Mouse (Mus musculus) intestine, embryonic 16.5 days (tissue): ENCODE measurements at regions not wholly inside any gene's neighbourhood (a gene's known extent, or its start where the extent isn't known, plus 50 kb on each side); places are given as distances from the start of the nearest gene placed in this dataset.

Experiments
- ATAC-seq: fragments of 200-750 bp; cut with Nextera tagmentation; 2 replicates; pipeline ENCODE4 v1.8.0; 2017; ENCODE audit warnings: moderate TSS enrichment, moderate library complexity
- H3K27ac ChIP-seq: fragments of 300-500 bp; sonication (generic); 2 replicates; pipeline ENCODE4 v1.5.1; 2014; ENCODE audit warnings: mild to moderate bottlenecking, low read length
- H3K27me3 ChIP-seq: fragments of 300-500 bp; sonication (generic); replicated peaks from 2 replicates; pipeline ENCODE4 v1.6.1; 2014; ENCODE audit warnings: low read length, control low read depth, mixed read lengths; ENCODE audit not compliant: control insufficient read depth, insufficient read depth
- H3K36me3 ChIP-seq: fragments of 300-500 bp; sonication (generic); 2 replicates; pipeline ENCODE4 v1.6.1; 2014; ENCODE audit warnings: low read length, control low read depth; ENCODE audit not compliant: control insufficient read depth, insufficient read depth
- H3K4me1 ChIP-seq: fragments of 300-500 bp; sonication (generic); 2 replicates; pipeline ENCODE4 v1.6.1; 2014; ENCODE audit warnings: low read length, control low read depth, mixed read lengths; ENCODE audit not compliant: control insufficient read depth, insufficient read depth
- H3K4me2 ChIP-seq: fragments of 300-500 bp; sonication (generic); 2 replicates; pipeline ENCODE4 v1.6.1; 2014; ENCODE audit warnings: low read depth, low read length, control low read depth
- H3K4me3 ChIP-seq: fragments of 300-500 bp; sonication (generic); 2 replicates; pipeline ENCODE4 v1.5.1; 2014; ENCODE audit warnings: mild to moderate bottlenecking, low read length
- H3K9ac ChIP-seq: fragments of 300-500 bp; sonication (generic); 2 replicates; pipeline ENCODE4 v1.6.1; 2014; ENCODE audit warnings: low read depth, low read length
- H3K9me3 ChIP-seq: fragments of 300-500 bp; sonication (generic); 2 replicates; pipeline ENCODE4 v1.6.1; 2016; ENCODE audit warnings: low read length, control low read depth; ENCODE audit not compliant: control insufficient read depth
- WGBS: fragments of 180-500 bp; shearing (Covaris S2); extraction: QIAGEN DNeasy Blood & Tissue Kit; methylation state at CpG from one replicate; pipeline ENCODE4 v1.1.7; 2014; 5-methylcytosine and 5-hydroxymethylcytosine counted together

DNA sequence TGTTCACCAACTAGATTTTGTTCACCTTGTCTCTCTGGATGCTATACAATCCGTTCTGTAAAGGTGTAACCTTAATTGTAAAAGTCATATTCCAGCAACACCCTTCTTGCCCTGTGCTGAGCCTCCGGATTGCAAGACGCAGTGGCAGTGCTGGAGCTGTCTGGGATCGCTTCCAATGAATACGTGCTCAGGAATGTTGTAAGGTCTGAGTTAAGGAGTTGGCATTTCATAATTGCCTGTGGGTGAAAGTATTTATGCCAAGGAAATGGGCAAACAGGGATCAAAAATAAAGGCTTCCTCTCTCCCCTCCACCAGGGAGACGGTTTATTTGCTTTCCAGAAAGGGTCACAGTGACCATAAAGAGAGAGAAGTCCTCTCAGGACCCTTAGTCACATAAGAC, 93.3 kb downstream of the Apob start:
- Histone ChIP-seq H3K4me3 (no peak overlapping the region), H3K27me3 (no peaks in the 10 kb centered on the region), H3K36me3 (no peaks in the 10 kb centered on the region)

GRCm38 (mm10) chr12:8071286-8071685, 93.8 kb downstream of the Apob start:
- 82% methylated on average over 4 of the region's 4 CpGs for WGBS
- no peak overlapping the region for H3K27ac ChIP-seq
- no peaks in the 10 kb centered on the region for H3K27me3 ChIP-seq
- H3K4me3 ChIP-seq = no peak overlapping the region
- H3K9ac ChIP-seq = no peak overlapping the region
- H3K36me3 ChIP-seq = no peaks in the 10 kb centered on the region
- H3K4me1 ChIP-seq = no peaks in the 10 kb centered on the region
- no peak overlapping the region for H3K4me2 ChIP-seq
- no peak for ATAC-seq
- H3K9me3 ChIP-seq = no peaks in the 10 kb centered on the region

More for the DNA sequence above, 93.3 kb downstream of the Apob start:
- Histone ChIP-seq H3K4me2 (no peak overlapping the region), H3K9ac (no peak overlapping the region), H3K4me1 (no peaks in the 10 kb centered on the region), H3K9me3 (no peaks in the 10 kb centered on the region), H3K27ac (no peak overlapping the region)
- 77% methylated on average over 6 of the region's 6 CpGs for WGBS
- no peak for ATAC-seq

DNA sequence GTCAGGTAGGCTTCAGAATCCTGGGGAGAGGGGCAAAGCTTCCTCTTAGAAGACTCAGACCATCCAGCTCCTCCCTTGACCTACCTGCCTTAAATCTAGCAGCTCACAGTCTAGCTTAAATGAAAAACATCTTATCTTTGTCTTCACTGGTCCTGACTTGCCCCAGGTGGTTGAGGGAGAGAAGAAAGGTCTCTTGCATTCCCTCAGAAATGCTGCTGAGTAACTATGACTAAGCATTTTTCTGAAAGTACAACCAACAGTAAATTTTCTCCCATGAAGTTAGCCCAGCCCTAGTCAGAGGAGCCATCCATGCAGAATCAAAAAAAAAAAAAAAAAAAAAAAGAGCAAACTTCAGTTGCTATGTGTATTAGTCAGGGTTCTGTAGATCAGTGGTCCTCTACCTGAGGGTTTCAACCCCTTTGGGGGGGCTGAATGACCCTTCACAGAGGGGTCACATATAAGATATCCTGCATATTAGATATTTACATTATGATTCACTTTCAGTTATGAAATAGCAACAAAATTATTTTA, 98.6 kb downstream of the Apob start:
- H3K9ac ChIP-seq = no peak overlapping the region
- H3K27ac ChIP-seq = no peak overlapping the region
- no peaks in the 10 kb centered on the region for H3K36me3 ChIP-seq
- H3K4me3 ChIP-seq = no peak overlapping the region
- H3K9me3 ChIP-seq = no peaks in the 10 kb centered on the region
- no peak for ATAC-seq
- H3K4me1 ChIP-seq = no peaks in the 10 kb centered on the region
- H3K27me3 ChIP-seq = no peaks in the 10 kb centered on the region
- H3K4me2 ChIP-seq = no peak overlapping the region

DNA sequence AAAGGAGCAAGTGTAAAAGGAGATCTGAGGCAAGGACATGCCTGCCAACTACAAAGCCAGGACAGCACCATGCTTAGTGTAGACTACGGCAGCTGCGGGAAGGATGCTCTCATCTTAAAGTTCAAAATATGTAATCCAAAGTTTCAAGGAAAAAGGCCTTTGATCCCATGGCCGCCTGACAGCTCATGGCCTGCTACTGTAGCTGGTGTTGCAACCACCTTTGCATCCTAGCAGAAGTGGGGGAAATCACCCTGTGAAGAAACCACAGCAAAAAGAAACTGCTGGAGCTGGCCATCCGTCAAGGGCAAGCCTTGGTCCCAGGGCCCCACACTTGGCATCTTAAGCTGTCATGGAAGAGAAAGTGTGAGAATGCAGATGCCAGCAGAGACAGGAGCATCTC, 99.9 kb downstream of the Apob start:
- no peak overlapping the region for H3K4me3 ChIP-seq
- no peak overlapping the region for H3K9ac ChIP-seq
- 84% methylated on average over 4 of the region's 4 CpGs for WGBS
- H3K4me2 ChIP-seq = no peak overlapping the region
- H3K36me3 ChIP-seq = no peaks in the 10 kb centered on the region
- no peak overlapping the region for H3K27ac ChIP-seq
- no peak for ATAC-seq
- no peaks in the 10 kb centered on the region for H3K27me3 ChIP-seq
- no peaks in the 10 kb centered on the region for H3K4me1 ChIP-seq
- H3K9me3 ChIP-seq = no peaks in the 10 kb centered on the region

DNA sequence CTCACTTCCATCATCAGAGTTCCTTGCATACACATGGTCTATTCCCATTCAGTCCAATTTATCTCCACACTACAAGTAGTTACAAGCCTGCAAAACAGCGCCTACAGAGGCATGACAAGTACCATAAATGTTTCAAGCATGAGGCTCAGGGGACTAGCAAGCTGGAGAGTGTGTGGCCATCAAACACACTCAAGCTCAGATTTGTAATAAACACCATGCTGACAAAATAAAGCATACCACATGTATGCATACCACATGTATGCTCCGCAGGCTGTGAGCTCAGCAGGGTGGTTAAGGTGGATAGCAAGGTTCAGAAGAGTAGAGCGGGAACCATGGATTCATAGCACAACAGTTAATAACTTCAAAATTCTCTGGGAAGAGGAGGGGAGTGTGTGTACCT, 100.6 kb downstream of the Apob start:
- 95% methylated on average over 3 of the region's 3 CpGs for WGBS
- no peak overlapping the region for H3K4me2 ChIP-seq
- no peak overlapping the region for H3K9ac ChIP-seq
- no peak for ATAC-seq
- no peaks in the 10 kb centered on the region for H3K4me1 ChIP-seq
- H3K27ac ChIP-seq = no peak overlapping the region
- H3K4me3 ChIP-seq = no peak overlapping the region
- no peaks in the 10 kb centered on the region for H3K36me3 ChIP-seq
- H3K9me3 ChIP-seq = no peaks in the 10 kb centered on the region
- no peaks in the 10 kb centered on the region for H3K27me3 ChIP-seq

- no peak for ATAC-seq
- 45% methylated on average over 8 of the region's 8 CpGs for WGBS
These were observed 105.5 kb downstream of the Apob start for GRCm38 (mm10) chr12:8082688-8083661.

DNA sequence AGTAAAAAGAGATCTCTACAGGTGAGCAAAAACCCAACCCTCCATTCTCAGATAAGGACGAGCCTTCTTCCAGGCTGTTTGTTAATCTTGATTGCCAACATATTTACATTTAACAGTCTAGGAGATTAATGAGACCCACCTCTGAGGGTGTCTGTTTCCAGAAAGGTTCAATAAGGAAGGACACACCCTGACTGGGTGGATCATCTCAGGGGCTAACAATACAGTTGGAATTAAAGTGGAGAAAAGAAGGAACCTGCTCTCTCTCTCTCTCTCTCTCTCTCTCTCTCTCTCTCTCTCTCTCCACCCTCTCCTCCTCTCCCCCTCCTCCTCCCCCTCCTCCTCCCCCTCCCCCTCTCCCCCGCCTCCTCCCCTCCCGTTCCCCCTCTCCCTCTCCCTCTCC, 110.5 kb downstream of the Apob start:
- 35% methylated on average over 1 of the region's 3 CpGs for WGBS
- Histone ChIP-seq H3K4me1 (no peaks in the 10 kb centered on the region; the same call in 1 of the 2 replicates), H3K27ac (no peak overlapping the region), H3K4me3 (no peak overlapping the region), H3K4me2 (no peak overlapping the region), H3K27me3 (no peaks in the 10 kb centered on the region), H3K9ac (no peak overlapping the region), H3K36me3 (no peaks in the 10 kb centered on the region), H3K9me3 (no peaks in the 10 kb centered on the region)
- peak; percentile 68; the same call in 1 of the 2 replicates for ATAC-seq

More at GRCm38 (mm10) chr12:8082688-8083661, 105.5 kb downstream of the Apob start:
- Histone ChIP-seq H3K4me3 (no peak overlapping the region), H3K9me3 (no peaks in the 10 kb centered on the region), H3K4me2 (no peak overlapping the region), H3K36me3 (no peaks in the 10 kb centered on the region), H3K9ac (no peak overlapping the region), H3K27ac (no peak overlapping the region), H3K4me1 (no peaks in the 10 kb centered on the region), H3K27me3 (no peaks in the 10 kb centered on the region)

DNA sequence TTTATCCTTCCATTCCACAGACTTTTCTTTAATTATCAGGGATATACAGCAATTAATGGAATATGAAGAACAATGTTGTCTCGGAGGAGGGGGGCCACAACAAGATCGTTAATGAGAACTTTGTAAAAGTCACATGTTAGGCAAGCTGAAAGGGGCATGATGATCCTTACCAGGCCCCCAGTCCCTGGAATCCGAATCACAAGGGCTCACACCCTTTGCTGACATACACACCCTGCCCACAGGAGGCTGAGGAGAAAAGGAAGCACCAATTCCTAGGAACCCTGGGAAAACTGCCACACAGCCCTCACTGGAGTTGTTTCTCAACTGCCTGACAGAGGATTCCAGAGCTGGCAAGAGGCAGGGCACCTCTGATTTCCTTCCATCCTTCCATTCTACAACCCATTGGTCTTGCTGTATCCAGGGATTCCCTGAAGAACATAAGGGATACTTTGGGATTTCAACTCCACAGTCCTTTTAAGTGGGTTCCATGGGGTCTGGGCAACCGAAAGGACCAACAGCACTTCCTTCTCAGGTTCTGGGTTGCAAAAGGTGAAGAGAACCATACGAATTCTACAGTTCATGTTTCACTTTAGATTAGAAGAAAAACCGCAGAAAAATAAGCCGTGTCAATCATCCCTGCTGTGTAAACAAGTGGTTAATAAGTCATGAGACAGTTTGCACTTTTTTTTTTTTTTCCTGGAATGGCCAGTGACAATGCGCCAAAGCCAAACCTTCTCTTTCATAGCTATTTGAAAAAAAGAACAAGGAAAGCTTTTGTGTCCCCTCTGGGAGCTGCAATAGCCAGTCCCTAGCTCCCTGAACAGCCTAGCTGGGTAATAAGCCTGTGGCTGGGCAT, 112.2 kb downstream of the Apob start:
- peak; percentile 63 for ATAC-seq
- 60% methylated on average over 8 of the region's 8 CpGs for WGBS

GRCm38 (mm10) chr12:8090279-8090626, 112.8 kb downstream of the Apob start:
- no peak overlapping the region for H3K27ac ChIP-seq
- no peak overlapping the region for H3K4me2 ChIP-seq
- no peak for ATAC-seq
- whole genome bisulfite sequencing = 58% methylated on average over 2 of the region's 2 CpGs
- no peaks in the 10 kb centered on the region for H3K9me3 ChIP-seq
- no peaks in the 10 kb centered on the region for H3K27me3 ChIP-seq
- H3K9ac ChIP-seq = no peak overlapping the region
- no peaks in the 10 kb centered on the region for H3K36me3 ChIP-seq
- H3K4me1 ChIP-seq = no peaks in the 10 kb centered on the region; the same call in 1 of the 2 replicates
- no peak overlapping the region for H3K4me3 ChIP-seq

More for the DNA sequence above, 112.2 kb downstream of the Apob start:
- Histone ChIP-seq H3K4me1 (no peaks in the 10 kb centered on the region; the same call in 1 of the 2 replicates), H3K27me3 (no peaks in the 10 kb centered on the region), H3K9ac (no peak overlapping the region), H3K4me2 (no peak overlapping the region), H3K9me3 (no peaks in the 10 kb centered on the region), H3K27ac (no peak overlapping the region), H3K4me3 (no peak overlapping the region), H3K36me3 (no peaks in the 10 kb centered on the region)
